Mouse (Mus musculus) spleen, adult 18-20 months (tissue): ENCODE results near the gene Akr1b3.
"Not testable (repeated sequence)": the region's sequence is repeated elsewhere in the genome, so short reads cannot be mapped to it uniquely, and the experiment has no call there.

Experiments used
- DNase-seq, 2 experiments: peaks; one replicate each; pipeline ENCODE4 v3.0.0; 2022; ENCODE audit warnings: mixed read lengths in 2 of 2

The Akr1b3 gene

GRCm38 (mm10) chr6:34316854-34317771 is at the start of gene Akr1b3:
Gene Akr1b3 (minus strand): TSS chr6:34317478.
- DNase-seq = peak; percentile 71 to 72

DNA sequence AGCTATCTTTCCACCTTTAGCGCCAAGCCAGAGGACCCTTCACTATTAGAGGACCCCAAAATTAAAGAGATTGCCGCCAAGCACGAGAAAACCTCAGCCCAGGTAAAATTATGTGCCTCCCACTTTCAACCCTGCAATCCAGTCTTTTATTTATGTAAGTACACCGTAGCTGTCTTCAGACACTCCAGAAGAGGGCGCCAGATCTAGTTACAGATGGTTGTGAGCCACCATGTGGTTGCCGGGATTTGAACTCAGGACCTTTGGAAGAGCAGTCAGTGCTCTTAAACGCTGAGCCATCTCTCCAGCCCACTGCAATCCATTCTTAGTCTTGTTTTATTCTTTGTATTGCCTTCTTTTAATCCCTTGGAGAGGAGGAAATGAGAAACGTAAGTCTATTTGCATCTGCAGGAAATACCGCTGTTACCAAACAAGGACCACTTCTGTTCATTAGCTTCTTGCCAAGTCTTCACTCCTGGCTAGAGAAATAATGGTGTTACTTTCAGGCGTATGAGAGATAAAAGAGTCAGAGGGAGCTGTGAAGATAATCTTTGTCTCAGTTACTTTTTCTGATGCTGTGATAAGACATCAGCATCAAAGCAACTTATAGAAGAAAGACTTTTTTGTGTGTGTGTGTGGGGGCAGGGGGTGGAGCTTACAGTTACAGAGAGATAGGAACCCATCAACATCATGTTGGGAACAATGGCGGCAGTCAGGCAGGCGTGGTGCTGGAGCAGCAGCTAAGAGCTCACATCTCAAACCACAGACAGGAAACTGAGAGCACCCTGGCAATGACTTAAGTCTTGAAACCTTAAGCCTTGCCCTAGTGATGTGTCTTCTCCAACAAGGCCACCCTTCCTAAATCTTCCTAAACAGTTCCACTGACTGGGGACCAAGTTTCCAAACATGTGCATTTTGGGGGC is 47.2 kb upstream of the Akr1b3 start:
- DNase-seq = no peak

- DNase-seq = no peak
These were observed 38.6 kb upstream of the Akr1b3 start for GRCm38 (mm10) chr6:34355841-34356240.

- DNase-seq = no peak
These were observed 38.1 kb upstream of the Akr1b3 start for GRCm38 (mm10) chr6:34355349-34355747.

DNA sequence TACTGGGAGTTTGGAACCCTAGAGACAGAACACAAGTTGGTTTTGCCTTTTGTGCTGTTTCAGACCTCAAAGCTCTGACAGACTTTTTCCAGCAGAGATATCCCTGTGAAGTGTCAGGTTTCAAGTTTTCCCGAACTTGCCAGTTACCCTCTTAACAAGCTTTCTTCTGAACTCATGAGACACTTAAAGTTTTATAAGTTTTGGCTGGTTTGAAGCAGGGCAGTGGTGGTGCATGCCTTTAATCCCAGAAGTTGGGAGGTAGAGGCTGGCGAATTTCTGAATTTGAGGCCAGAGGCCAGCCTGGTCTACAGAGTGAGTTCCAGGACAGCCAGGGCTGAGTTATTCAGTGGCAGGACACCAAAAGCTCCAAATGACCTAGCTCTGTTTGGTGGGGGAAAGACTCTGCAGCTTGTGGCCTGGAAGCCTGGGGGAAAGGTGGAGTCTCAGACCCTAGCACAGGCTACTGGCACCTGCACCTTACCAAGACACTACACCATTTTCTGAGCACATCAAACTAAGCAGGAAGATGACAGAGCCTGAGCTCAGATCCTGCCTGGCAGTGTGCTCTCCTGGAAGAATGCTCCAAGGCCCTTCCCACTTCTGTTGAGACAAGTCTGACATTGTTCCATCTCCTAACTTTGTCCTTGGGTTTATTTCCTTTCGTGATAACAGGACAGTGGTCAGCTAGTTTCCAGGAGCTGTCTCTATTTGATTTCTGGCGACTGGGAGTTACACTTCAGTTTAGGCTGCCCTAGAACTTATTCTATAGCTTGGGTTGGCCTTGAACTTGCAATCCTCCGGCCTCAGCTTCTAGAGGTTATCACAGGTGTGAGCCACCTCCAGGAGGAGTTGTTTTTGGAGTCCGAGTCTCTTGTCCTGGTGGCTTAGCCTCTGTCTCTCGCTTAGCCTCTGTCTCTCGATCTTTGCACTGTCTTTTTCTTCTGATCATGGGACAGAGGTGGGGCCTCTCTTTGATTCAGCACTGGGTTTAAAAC is 37.4 kb upstream of the Akr1b3 start:
- no peak for DNase-seq

- DNase-seq = no peak
These were observed 36.5 kb upstream of the Akr1b3 start, which contains the start of gene Akr1b8 for GRCm38 (mm10) chr6:34353658-34354353. Gene Akr1b8 (plus strand): TSS chr6:34354119.

DNA sequence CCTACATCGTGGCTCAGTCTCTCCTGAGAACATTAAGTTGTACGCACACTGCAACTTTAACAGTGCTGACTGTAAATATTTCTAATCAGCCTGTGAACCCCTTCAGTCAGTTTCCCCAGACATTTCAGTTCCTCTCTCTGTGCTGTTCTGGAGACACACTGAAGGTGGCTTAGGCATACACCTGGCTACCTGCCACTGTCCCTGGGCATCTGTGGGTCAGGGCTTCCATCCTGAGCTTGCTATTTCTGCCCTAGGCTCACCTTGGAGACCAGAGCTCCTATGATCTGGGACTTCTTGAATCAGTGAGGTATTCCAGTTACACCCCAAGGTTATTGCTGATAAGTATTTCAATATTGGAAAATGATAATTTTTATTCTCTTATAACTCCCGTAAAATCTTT is 35.1 kb upstream of the Akr1b3 start:
- DNase-seq = no peak

GRCm38 (mm10) chr6:34351481-34351880 is 34.2 kb upstream of the Akr1b3 start:
- DNase-seq = not testable (repeated sequence)

DNA sequence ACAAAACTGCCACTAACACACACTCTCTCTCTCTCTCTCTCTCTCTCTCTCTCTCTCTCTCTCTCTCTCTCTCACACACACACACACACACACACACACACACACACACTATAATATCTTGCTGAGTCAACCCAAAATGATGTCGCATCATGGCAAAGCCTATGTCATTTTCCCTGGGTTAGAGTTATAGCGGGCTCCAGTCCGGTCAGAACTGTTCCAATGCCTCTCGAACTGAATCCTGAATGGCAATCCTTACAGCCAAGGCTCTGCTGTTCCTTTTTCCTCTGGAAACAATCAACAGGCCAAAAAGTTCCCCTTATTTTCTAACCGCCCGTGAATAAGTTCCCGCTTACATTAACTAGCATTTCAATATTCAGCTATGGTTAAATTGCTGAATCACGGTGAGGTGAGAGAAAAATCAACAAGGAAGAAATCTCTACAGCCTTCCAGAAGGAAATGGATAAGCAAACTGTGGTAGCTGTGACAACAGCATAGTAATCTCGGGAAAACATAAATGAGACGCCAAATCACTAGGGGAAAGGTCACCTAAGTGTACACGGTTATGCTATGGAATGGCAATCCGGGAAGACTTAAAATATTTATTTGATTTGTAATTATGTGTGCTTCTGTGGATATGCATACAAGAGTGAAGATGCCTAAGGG is 32.9 kb upstream of the Akr1b3 start:
- DNase-seq = no peak

DNA sequence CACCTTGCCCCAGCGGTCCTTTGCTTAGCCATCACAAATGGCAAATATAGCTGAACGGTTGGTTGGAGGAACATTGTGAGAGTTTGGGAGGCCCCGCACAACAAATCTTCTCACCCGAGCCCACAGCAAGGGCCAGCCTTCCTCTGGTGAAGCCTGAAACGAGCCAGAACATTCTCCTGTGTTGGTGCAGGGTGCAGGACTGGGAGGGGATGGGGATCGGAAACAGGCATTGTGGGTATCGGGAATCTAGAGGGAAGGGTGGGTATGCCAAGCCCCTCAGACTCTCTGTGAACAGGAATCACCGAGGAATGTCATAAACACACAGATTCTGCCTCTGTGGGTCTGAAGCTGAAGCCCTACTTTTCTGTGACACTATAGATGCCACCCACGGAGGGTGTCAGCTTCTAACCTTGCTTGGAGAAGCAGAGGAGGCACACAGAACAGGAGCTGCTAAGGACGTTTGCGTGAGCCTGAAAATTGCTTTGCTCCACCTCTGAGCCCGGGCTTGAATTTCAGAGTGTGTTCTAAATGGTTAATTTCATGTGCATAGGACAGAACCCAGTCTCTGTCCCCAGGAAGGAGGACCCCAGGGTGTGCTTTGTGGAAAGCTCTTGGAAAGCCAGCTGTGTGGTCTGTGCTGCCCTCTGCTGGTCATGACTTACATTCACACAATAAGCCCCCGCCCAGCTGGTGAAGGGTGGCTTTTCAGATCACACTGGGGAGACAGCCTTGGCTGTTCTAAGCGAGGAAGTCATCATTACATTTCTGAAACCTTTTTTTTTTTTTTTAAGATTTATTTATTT is 29.0 kb upstream of the Akr1b3 start:
- DNase-seq = peak; percentile 15 to 61

GRCm38 (mm10) chr6:34344935-34345334 is 27.7 kb upstream of the Akr1b3 start:
- no peak for DNase-seq

DNA sequence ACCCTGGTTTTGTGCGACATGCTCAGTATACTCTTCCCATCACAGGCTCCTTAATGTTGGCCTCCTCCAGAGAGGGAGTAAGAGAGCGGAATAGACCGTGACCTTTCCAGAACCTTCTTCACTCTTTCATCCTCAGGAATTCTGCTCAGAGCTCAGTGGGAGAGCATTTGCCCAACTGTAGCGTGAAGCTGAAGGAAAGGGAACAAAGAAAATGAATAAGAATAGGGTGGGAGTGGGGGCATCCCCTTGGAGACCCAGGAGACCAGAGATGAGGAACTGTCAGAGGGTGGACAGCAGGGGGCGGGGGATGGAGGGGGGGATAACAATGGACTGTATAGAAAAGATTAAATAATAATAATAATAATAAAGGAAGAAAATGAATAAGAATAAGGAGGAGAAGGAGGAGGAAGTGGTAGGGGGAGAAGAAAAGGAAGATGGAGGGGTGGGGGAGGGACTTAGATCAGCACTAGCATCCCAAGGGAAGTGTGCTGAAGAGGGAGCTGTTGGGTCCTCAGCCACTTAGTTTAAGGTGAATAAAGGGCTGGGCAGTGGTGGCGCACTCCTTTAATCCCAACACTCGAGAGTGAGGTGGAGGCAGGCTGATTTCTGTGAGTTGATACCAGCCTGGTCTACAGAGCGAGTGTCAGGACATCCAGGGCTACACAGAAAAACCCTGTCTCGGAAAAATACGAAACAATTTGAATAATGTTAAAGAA is 27.0 kb upstream of the Akr1b3 start:
- no peak for DNase-seq

- no peak for DNase-seq
These were observed 26.1 kb upstream of the Akr1b3 start for GRCm38 (mm10) chr6:34343426-34343825.

DNA sequence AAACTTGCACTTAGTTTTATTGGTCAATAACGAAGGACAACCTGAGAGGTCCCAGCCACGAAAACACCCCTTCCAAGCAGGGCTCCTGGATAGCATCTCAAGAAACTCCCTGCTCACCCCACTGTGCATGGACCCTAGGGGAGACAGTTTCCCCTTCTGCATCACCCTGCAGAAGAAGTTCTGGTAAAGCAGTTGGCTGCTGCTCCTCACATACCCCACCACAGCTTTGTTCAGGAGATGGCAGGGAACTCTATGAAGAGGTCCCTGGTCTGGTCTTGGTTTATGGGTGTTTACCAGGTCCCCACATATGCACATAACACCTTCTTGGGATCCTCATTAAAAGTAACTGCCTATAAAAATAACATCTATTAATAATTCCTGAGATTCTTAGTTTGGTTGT is 25.2 kb upstream of the Akr1b3 start:
- DNase-seq = no peak

DNA sequence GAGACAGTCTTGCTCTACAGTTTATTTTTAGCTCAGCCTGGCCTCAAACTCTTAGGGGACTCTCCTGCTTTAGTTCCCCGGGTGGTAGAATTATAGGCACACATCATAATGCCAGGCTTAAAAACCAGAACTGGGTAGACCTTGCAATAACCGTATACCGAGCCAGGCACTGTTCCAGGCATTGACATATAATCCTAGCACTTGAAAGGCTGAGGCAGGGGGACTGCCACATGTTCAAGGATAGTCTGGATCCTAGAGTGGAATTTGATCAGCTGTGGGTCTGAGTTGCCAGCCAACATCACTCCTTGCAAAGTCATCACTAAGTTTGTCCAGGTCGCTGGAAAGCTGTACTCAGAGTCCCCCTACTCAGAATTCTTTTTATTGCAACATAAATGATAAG is 24.7 kb upstream of the Akr1b3 start:
- no peak for DNase-seq

DNA sequence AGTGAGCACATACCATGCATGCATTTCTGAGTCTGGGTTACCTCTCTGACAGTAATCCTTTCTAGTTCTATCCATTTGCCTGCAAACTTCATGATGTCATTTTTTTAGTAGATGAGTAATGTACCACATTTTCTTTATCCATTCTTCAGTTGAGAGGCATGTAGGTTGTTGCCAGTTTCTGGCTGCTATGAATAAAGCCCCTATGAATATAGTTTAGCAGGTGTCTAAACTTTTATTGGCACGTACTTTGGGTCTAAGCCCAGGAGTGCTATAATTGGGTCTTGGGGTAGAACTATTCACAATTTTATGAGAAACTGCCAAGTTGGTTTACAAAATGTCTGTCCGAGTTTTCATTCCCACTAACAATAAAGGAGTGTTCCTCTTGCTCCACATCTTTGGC is 20.5 kb upstream of the Akr1b3 start:
- no peak for DNase-seq

DNA sequence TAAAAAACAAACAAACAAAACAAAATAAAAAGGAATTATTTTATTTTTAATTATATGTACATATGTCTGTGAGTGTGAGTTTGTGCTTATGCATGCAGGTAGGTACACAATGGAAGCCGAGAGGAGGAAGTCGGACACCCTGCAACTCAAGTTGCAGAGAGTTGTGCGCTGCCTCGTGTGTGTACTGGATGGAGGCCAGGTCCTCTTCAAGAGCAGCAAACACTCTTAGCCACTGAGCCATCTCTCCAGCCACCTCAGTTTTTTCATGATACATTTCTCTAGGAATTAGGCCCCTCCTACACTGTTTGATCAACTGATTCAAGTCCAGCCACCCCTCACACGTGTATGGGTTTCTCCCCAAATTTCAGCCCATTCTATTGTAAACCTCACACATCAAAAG is 17.4 kb upstream of the Akr1b3 start:
- DNase-seq = no peak

- not testable (repeated sequence) for DNase-seq
These were observed 14.5 kb upstream of the Akr1b3 start for GRCm38 (mm10) chr6:34331804-34332203.

DNA sequence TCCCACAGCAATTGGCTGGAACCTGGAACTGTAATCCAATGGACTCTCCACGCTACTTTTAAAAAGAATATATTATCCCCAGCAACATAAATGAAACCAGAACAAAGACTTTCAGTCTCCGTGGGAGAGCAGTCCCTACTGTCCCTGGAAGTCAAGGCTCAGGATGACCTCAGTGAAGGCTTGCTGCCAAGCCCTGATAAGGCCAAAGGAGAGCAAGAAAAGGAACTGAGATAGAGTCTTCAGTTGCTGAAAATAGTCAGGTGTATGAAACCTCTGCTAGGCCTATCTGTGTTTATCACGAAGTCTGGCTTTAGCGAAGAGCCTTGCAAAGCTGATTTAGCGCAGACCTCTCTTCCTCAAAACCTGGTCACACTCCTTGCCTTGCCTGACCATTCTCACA is 14.1 kb upstream of the Akr1b3 start:
- DNase-seq = no peak
